Mouse (Mus musculus): ENCODE measurements around the gene Slc7a8. TPM values are rescaled to one million over a fixed set of nuclear protein-coding genes. Genes with fewer than 3 reads are reported as not detected.

Gene Slc7a8
- polyA plus RNA-seq, 1 experiment from 2014 or later = 4.4 TPM

- Histone ChIP-seq H3K4me3 (no peak overlapping the region), H3K4me1 (no peaks in the 10 kb centered on the region), H3K9me3 (no peaks in the 10 kb centered on the region), H3K27ac (no peak overlapping the region), H3K27me3 (no peaks in the 10 kb centered on the region), H3K4me2 (replicated peaks) (no peak overlapping the region), H3K9ac (no peak overlapping the region), H3K36me3 (no peaks in the 10 kb centered on the region)
- ATAC-seq (ENCODE audit: insufficient number of reproducible peaks, insufficient read depth, low FRiP score, low TSS enrichment) = no peak
- WGBS = 78% methylated on average over 4 of the region's 4 CpGs
Measured at GRCm38 (mm10) chr14:54734004-54734403, 47.7 kb downstream of the Slc7a8 start.

DNA sequence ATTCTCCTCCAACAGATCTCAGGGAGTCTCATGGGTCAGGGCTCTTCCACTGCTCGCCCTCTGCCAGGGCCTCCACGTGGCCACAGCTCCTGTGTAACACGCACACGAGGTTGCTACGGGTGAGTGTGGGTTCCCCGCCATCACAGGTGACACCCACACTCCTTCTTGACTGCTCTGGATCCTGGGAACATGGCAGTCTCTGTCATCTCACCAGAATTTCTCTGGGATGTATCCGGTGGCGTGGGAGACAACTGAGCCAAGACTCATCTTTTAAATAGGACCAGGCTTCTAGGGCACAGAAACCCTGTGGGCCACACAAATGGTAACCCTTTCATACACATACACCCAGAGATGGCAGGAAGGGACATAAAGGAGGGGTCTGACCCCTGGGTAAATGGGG is 49.5 kb downstream of the Slc7a8 start:
- H3K36me3 ChIP-seq = no peaks in the 10 kb centered on the region
- H3K4me1 ChIP-seq = no peaks in the 10 kb centered on the region
- H3K9me3 ChIP-seq = no peaks in the 10 kb centered on the region
- ATAC-seq (ENCODE audit: insufficient number of reproducible peaks, insufficient read depth, low FRiP score, low TSS enrichment) = no peak
- H3K4me3 ChIP-seq = no peak overlapping the region
- 84% methylated on average over 8 of the region's 8 CpGs for WGBS
- H3K4me2 ChIP-seq (replicated peaks) = no peak overlapping the region
- H3K27ac ChIP-seq = no peak overlapping the region
- H3K27me3 ChIP-seq = no peaks in the 10 kb centered on the region
- no peak overlapping the region for H3K9ac ChIP-seq

- WGBS = 88% methylated on average over 6 of the region's 6 CpGs
- Histone ChIP-seq H3K9ac (no peak overlapping the region), H3K27me3 (no peaks in the 10 kb centered on the region), H3K4me3 (no peak overlapping the region), H3K9me3 (no peaks in the 10 kb centered on the region), H3K4me1 (no peaks in the 10 kb centered on the region), H3K36me3 (no peaks in the 10 kb centered on the region), H3K4me2 (replicated peaks) (no peak overlapping the region), H3K27ac (no peak overlapping the region)
- ATAC-seq (ENCODE audit: insufficient number of reproducible peaks, insufficient read depth, low FRiP score, low TSS enrichment) = no peak
Measured at GRCm38 (mm10) chr14:54730305-54730704, 51.4 kb downstream of the Slc7a8 start.

- H3K9ac ChIP-seq = no peak overlapping the region
- no peak overlapping the region for H3K27ac ChIP-seq
- no peaks in the 10 kb centered on the region for H3K9me3 ChIP-seq
- no peaks in the 10 kb centered on the region for H3K27me3 ChIP-seq
- H3K36me3 ChIP-seq = no peaks in the 10 kb centered on the region
- H3K4me3 ChIP-seq = no peak overlapping the region
- H3K4me1 ChIP-seq = no peaks in the 10 kb centered on the region
- WGBS = 69% methylated on average over 13 of the region's 13 CpGs
- H3K4me2 ChIP-seq (replicated peaks) = no peak overlapping the region
- no peak for ATAC-seq (ENCODE audit: insufficient number of reproducible peaks, insufficient read depth, low FRiP score, low TSS enrichment)
Measured at GRCm38 (mm10) chr14:54728823-54729653, 52.7 kb downstream of the Slc7a8 start.

- no peak overlapping the region for H3K4me2 ChIP-seq (replicated peaks)
- no peaks in the 10 kb centered on the region for H3K36me3 ChIP-seq
- H3K27me3 ChIP-seq = no peaks in the 10 kb centered on the region
- no peaks in the 10 kb centered on the region for H3K4me1 ChIP-seq
- no peaks in the 10 kb centered on the region for H3K9me3 ChIP-seq
- WGBS = 73% methylated on average over 5 of the region's 5 CpGs
- no peak overlapping the region for H3K27ac ChIP-seq
- H3K9ac ChIP-seq = no peak overlapping the region
- no peak for ATAC-seq (ENCODE audit: insufficient number of reproducible peaks, insufficient read depth, low FRiP score, low TSS enrichment)
- no peak overlapping the region for H3K4me3 ChIP-seq
Measured at GRCm38 (mm10) chr14:54727565-54727964, 54.2 kb downstream of the Slc7a8 start.

DNA sequence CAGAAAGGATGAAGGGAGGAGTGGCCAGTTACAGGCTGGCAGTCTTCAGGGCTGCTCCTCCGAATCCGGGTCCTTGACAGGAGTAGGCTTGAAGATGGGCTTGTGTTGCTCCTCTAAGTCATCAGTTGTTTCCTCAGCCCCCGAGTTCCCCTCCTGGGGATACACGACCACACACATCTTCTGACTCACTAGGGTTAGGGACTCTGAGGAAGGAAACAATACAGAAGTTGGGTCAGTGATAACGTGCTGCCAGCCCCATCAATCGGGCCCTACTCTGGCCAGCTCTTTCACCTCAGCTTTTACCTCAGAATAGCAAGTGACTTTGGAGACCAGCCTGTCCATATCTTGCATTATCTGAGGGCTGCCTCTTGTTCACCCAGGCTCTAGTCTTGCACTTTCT is 57.7 kb downstream of the Slc7a8 start:
- Histone ChIP-seq H3K9me3 (no peaks in the 10 kb centered on the region), H3K4me3 (no peak overlapping the region), H3K4me1 (no peaks in the 10 kb centered on the region), H3K4me2 (replicated peaks) (no peak overlapping the region), H3K27me3 (no peaks in the 10 kb centered on the region), H3K36me3 (no peaks in the 10 kb centered on the region), H3K27ac (no peak overlapping the region), H3K9ac (no peak overlapping the region)
- no peak for ATAC-seq (ENCODE audit: insufficient number of reproducible peaks, insufficient read depth, low FRiP score, low TSS enrichment)
- WGBS = 83% methylated on average over 6 of the region's 6 CpGs

DNA sequence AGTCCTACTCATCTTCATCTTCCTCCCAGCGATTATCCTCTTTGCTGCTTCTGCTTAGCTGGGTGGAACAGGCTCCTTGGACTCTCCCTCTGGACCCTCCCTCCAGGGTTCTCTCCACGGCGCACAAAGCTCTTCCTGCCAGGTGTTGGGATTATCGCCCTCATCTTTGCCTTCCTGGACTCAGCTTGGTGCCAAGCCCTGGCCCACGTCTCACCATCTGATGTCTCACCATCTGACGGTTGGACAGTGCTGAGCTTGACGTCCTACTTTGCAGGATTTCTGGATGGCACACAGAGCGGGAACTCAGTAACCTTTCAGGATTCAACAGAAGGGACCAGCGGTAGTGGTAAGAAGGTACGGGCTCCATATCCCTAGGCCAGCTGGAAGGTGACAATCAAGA is 60.0 kb downstream of the Slc7a8 start:
- WGBS = 80% methylated on average over 10 of the region's 10 CpGs

GRCm38 (mm10) chr14:54720654-54721350 is 60.9 kb downstream of the Slc7a8 start:
- ATAC-seq (ENCODE audit: insufficient number of reproducible peaks, insufficient read depth, low FRiP score, low TSS enrichment) = no peak
- WGBS = 84% methylated on average over 7 of the region's 7 CpGs

More for the DNA sequence above, 60.0 kb downstream of the Slc7a8 start:
- Histone ChIP-seq H3K9ac (no peak overlapping the region), H3K4me1 (no peaks in the 10 kb centered on the region), H3K9me3 (no peaks in the 10 kb centered on the region), H3K4me2 (replicated peaks) (no peak overlapping the region), H3K27ac (no peak overlapping the region), H3K4me3 (no peak overlapping the region), H3K27me3 (no peaks in the 10 kb centered on the region), H3K36me3 (no peaks in the 10 kb centered on the region)
- no peak for ATAC-seq (ENCODE audit: insufficient number of reproducible peaks, insufficient read depth, low FRiP score, low TSS enrichment)

DNA sequence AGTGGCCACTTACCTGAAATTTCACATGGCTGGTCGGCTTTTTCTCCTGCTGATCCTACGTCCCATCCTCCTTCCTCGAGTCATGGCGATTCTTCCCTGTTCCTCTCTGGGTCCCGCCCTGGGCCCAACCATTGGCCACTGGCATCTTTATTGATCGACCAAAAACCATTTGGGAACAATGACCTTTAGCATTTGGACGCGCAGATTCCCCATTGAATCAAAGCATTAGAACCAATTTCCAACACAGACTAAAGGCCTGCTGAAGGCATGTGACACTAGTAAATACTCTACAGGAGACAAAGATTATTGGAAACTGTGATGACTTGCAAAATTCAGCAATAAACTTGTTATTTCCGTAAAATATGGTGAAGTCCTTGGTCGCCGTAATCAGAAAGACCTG is 61.7 kb downstream of the Slc7a8 start:
- WGBS = 90% methylated on average over 11 of the region's 11 CpGs

More at GRCm38 (mm10) chr14:54720654-54721350, 60.9 kb downstream of the Slc7a8 start:
- Histone ChIP-seq H3K4me1 (no peaks in the 10 kb centered on the region), H3K9me3 (no peaks in the 10 kb centered on the region), H3K27ac (no peak overlapping the region), H3K36me3 (no peaks in the 10 kb centered on the region), H3K4me3 (no peak overlapping the region), H3K9ac (no peak overlapping the region), H3K27me3 (no peaks in the 10 kb centered on the region), H3K4me2 (replicated peaks) (no peak overlapping the region)

GRCm38 (mm10) chr14:54715402-54715801 is 66.3 kb downstream of the Slc7a8 start:
- no peaks in the 10 kb centered on the region for H3K36me3 ChIP-seq
- no peaks in the 10 kb centered on the region for H3K9me3 ChIP-seq
- H3K4me2 ChIP-seq (replicated peaks) = no peak overlapping the region
- no peaks in the 10 kb centered on the region for H3K27me3 ChIP-seq
- WGBS = 64% methylated on average over 1 of the region's 1 CpGs
- 0 out of 2 replicates have a peak, but pooled peaks cover 5% of the 10 kb centered on the region for H3K4me1 ChIP-seq
- no peak for ATAC-seq (ENCODE audit: insufficient number of reproducible peaks, insufficient read depth, low FRiP score, low TSS enrichment)
- no peak overlapping the region for H3K27ac ChIP-seq
- H3K9ac ChIP-seq = no peak overlapping the region
- H3K4me3 ChIP-seq = no peak overlapping the region

More for the DNA sequence above, 61.7 kb downstream of the Slc7a8 start:
- Histone ChIP-seq H3K4me1 (no peaks in the 10 kb centered on the region), H3K27ac (no peak overlapping the region), H3K4me2 (replicated peaks) (no peak overlapping the region), H3K9ac (no peak overlapping the region), H3K27me3 (no peaks in the 10 kb centered on the region), H3K4me3 (no peak overlapping the region), H3K36me3 (no peaks in the 10 kb centered on the region), H3K9me3 (no peaks in the 10 kb centered on the region)
- ATAC-seq (ENCODE audit: insufficient number of reproducible peaks, insufficient read depth, low FRiP score, low TSS enrichment) = no peak

GRCm38 (mm10) chr14:54714617-54715081 is 67.1 kb downstream of the Slc7a8 start:
- Histone ChIP-seq H3K27ac (no peak overlapping the region), H3K4me1 (0 out of 2 replicates have a peak, but pooled peaks cover 5% of the 10 kb centered on the region), H3K36me3 (no peaks in the 10 kb centered on the region), H3K4me3 (peak overlapping the region; percentile 23), H3K9me3 (no peaks in the 10 kb centered on the region), H3K27me3 (no peaks in the 10 kb centered on the region), H3K4me2 (replicated peaks) (peak overlapping the region; percentile 55), H3K9ac (no peak overlapping the region)
- ATAC-seq (ENCODE audit: insufficient number of reproducible peaks, insufficient read depth, low FRiP score, low TSS enrichment) = no peak
- WGBS = 3% methylated on average over 15 of the region's 15 CpGs

- ATAC-seq (ENCODE audit: insufficient number of reproducible peaks, insufficient read depth, low FRiP score, low TSS enrichment) = no peak
- under 1% methylated on average over 13 of the region's 13 CpGs for WGBS
- no peak overlapping the region for H3K9ac ChIP-seq
Measured at GRCm38 (mm10) chr14:54714121-54714520, 67.6 kb downstream of the Slc7a8 start.

More at GRCm38 (mm10) chr14:54714121-54714520, 67.6 kb downstream of the Slc7a8 start:
- peak overlapping the region; percentile 23 for H3K4me3 ChIP-seq
- no peaks in the 10 kb centered on the region for H3K27me3 ChIP-seq
- H3K9me3 ChIP-seq = no peaks in the 10 kb centered on the region
- H3K27ac ChIP-seq = no peak overlapping the region
- H3K4me2 ChIP-seq (replicated peaks) = peak overlapping the region; percentile 55
- H3K4me1 ChIP-seq = 0 out of 2 replicates have a peak, but pooled peaks cover 5% of the 10 kb centered on the region
- H3K36me3 ChIP-seq = no peaks in the 10 kb centered on the region
